Mouse (Mus musculus): ENCODE results near the gene Cish.

The Cish gene

DNA sequence AAGGTAGTCTGAATTCAATTTTAAA, at the start of gene Cish:
Cish (plus strand) TSS at position 11 of the 25 bp plus-strand sequence.
- DNase-seq (ENCODE audit: low read depth): no peak

DNA sequence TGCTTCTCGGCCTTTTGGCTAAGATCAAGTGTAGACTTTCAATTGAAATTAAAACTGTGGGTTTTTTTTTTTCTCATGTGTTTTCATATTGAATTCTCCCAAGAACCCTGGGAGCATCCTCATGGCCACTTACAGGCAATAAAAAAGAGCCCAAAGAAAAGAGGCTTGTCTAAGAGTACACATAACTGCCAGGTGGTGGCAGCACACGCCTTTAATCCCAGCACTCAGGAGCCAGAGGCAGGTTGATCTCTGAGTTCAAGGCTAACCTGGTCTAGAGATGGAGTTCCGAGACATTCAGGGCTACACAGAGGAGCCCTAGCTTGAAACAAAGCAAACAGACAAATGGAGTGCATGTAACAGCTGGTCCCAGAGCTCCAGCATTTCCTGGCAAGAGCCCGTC, 49.7 kb upstream of the Cish start:
- peak; percentile 77 for DNase-seq (ENCODE audit: low read depth)

DNA sequence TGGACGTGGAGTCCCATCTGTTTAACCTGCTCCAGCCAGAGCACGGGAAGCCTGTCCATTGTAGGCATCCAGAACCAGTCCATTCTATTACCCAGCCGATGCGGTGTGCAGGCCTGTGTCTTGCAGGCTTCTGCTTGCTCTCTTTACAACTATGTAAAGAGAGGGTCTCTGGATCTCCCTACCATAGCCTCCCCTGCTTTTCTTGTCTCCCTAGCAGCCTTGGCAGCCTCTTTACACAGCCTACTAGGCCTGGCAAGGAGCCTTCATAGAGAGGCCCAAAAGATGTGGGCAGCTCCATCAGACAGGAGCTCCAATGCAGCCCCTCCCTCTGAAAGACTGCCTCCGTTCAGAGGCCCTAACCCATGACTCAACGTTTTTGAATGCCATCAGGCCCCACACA, 46.7 kb upstream of the Cish start:
- DNase-seq (ENCODE audit: low read depth): no peak

DNA sequence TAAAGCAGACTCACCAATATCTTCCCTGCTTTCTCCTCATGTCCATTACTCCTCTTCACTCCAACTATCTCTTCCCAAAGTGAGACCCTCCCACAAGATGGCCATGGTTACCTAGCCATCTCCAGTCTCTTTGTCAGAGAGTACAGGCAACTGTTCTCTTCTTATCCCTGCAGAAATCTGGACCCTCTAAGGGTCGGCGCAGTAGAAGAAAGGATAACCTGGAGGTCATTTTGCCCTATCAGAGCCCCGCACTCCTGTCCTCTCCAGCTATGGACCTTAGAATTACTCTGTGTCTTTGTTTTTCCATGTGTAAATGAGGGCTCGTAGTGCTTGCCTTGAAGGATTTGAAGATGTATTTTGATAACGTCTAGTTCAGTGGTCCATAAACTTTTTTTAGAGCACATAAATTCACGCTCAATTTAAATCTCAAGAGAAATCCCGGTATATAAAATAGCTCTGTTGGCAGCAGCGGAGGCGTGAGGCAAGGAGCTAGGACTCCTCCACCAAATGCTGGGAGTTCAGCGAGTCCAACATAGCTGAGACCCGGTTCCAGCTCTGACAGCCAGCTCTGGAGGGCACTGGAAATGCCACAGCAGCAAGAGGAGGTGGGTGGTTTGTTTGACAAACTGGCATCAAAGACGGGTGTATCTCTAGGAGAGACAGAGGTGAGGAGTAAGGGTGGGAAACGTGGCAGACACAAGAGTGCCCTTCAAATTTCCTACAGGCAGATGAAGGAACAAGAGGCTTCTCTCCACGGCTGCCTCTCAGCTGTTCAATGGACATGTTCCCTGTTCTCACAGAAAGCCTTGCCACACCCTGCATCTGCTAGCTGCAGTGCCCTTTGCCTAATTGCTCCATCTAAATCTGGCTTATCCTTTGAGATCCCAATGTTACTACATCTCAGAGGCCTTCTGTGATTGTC, 45.1 kb upstream of the Cish start:
- no peak for DNase-seq (ENCODE audit: low read depth)

DNA sequence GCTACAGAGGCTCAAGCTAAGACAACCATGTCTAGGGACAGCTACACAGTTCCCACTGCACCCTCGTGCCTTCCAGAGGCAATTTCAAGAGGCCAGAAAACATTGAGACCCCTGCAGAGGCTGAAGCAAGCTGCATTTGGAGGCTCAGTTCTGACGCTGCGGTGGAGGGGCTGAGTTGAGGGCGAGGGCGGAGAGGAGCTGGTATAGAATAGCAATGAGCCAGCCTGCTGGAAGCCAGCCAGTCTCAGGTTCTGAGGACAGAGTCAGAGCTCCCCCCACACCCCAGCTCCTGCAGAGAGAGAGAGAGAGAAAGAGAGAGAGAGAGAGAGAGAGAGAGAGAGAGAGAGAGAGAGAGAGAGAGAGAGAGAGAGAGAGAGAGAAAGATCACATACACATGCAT, 43.7 kb upstream of the Cish start:
- no peak for DNase-seq (ENCODE audit: low read depth)

DNA sequence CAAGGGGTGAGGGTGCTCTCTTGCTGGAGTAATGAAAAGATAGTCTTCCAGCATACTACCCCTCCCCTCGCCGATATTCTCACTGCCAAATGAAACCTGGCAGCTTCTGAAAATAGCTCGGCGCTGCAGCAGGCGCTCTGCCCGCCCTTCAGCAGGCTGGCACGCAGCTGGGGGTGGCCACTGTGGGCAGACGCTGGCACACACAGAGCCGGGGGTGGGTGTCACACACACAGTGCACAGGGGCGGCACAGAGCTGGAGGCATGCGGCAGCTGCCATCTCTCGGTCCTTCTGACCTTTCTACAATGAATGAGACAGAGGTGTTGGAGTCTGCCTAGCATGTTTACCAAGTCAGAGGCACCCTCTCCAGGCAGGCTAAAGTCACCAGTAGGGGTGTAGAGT, 41.4 kb upstream of the Cish start:
- DNase-seq (ENCODE audit: low read depth): no peak

DNA sequence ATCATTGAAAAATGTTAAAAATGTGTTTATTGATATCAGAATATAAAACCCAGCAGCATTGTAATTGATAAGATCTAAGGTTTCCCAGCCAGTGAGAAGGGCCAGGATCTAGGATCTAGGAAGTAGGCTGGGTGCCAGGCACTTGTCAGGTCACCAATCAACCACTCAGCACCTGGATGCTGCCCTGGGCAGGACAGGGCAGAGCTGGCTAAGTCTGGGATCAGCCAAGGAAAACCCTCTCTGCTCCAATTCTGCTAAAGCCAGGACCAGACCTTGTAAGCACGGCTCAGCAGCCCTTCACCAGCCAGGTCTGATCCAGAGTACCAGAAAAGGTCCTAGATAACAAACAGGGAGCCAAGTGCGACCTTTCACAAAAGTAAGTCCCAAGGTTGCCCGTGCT, 40.9 kb upstream of the Cish start:
- no peak for DNase-seq (ENCODE audit: low read depth)

GRCm38 (mm10) chr9:107255596-107255995, 40.2 kb upstream of the Cish start:
- DNase-seq (ENCODE audit: low read depth): no peak

- no peak for DNase-seq (ENCODE audit: low read depth)
Observed at GRCm38 (mm10) chr9:107259571-107259970, 36.3 kb upstream of the Cish start.

DNA sequence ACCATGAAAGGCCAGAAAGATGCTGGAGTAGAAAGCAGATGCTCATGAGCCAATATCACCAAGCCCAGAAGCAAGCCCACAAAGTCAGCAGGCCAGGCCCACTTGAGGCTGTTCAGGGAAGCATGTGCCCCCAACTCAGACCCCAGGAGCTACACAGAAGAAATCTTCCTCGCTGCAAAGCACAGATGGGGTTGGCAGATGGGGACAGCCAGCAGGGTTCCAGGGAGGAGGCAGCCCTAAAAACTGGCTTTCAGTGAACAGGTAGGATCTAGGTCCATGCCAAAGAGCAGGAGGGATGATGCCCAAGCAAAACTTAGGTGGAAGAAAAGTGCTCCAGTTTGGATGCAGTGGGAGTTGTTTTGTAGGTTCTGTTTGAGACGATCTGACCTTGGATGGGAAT, 35.4 kb upstream of the Cish start:
- DNase-seq (ENCODE audit: low read depth): no peak

GRCm38 (mm10) chr9:107260836-107261235, 35.0 kb upstream of the Cish start:
- no peak for DNase-seq (ENCODE audit: low read depth)

DNA sequence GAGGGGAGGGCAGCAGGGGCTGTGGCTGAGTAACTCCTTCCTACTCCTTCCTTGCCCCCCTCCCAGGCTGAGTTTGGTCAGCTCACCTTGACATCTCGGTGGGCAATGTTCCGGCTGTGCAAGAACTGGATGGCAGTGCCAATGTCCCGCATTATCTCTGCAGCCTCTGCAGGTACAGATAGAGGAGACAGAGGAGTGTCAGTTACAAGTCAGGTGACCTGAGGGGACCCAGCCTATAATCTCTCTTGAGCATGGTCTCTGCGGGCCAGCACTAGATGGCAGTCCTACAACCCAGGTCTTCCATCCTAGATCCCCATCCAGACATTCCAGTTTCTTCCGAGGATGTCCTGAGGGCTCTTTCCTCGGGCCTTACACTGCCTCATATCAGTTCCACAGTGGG, 34.0 kb upstream of the Cish start:
- DNase-seq (ENCODE audit: low read depth): no peak

DNA sequence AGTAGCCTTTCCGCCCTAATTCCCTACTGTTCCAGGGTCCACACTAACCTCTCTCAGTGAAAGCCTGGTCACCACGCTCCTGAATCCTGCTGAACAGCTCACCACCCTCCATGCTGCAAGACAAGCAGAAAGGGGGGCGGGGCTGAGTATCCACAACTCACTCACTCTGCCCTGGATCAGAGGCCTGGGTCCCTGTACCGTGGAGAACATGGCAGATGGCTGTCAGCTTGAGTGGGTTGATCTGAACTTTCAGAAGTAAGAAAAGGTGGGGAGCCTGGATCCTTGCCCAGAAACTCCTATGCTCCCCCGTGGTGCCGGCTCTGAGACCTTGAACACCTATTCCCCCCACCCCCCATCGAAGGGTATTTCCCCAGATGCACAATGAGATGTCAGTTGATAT, 33.5 kb upstream of the Cish start:
- DNase-seq (ENCODE audit: low read depth): no peak

GRCm38 (mm10) chr9:107263912-107264311, 31.9 kb upstream of the Cish start:
- DNase-seq (ENCODE audit: low read depth): no peak

DNA sequence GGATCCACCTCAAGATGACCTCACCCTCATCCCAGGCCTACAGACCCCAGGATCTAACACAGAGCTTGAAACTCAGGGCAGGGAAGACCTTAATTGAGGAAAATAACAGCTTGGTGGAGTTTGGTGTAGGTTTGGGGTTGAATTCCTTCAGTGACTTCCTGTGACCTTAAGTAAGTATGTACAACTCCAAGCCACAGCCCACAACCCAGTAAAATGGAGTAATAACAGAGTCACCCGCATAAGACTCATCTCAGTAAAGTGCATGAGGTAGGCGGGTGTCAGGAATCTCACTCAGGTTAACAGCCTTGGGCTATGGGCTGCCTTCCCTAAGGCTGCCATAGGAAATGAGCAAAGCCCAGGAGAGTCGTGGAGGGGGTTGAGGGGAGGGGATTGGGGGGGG, 31.1 kb upstream of the Cish start:
- DNase-seq (ENCODE audit: low read depth): peak; percentile 36

GRCm38 (mm10) chr9:107267028-107267427, 28.8 kb upstream of the Cish start:
- DNase-seq (ENCODE audit: low read depth): no peak

GRCm38 (mm10) chr9:107267721-107268402, 28.0 kb upstream of the Cish start:
- no peak for DNase-seq (ENCODE audit: low read depth)

DNA sequence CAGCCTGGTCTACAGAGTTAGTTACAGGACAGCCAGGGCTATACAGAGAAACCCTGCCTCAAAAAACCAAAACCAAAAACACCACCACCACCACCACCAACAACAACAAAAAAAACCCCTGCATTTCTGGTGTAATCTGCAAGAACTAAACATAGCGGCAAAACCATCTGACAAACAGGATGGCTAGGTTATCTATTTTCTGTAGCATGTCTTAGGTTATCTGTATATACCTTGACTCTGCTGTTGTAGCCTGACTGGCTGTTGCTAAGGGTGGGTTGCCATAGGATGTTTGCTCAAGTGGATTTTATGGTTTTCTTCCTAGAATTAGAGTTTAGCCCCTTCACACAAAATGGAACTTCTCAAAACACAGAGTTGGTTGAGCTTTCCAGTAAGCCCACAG, 26.1 kb upstream of the Cish start:
- peak; percentile 21 for DNase-seq (ENCODE audit: low read depth)

GRCm38 (mm10) chr9:107271177-107271938, 24.5 kb upstream of the Cish start:
- no peak for DNase-seq (ENCODE audit: low read depth)

GRCm38 (mm10) chr9:107272284-107272683, 23.5 kb upstream of the Cish start:
- no peak for DNase-seq (ENCODE audit: low read depth)

GRCm38 (mm10) chr9:107273184-107273583, 22.6 kb upstream of the Cish start:
- DNase-seq (ENCODE audit: low read depth): peak; percentile 57

DNA sequence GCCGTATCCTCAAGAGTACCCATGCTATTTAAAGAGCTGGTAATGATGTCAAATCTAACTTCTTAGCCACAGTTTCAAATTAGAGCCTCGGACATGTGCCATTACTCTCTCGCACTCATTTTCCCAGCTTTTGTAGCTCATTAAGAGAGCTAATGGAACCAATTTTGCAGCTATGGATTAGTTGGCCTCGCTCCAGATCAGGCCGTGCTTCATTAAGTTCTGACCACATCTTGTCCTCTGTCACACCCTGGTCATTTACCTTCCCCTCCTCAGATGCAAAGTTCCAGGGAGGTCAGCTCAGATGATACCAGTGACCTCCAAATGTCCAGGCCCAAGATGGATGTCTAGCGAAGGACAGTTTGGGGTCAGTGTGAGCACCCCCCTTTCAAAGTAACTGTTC, 21.1 kb upstream of the Cish start:
- no peak for DNase-seq (ENCODE audit: low read depth)

GRCm38 (mm10) chr9:107275710-107276109, 20.1 kb upstream of the Cish start:
- no peak for DNase-seq (ENCODE audit: low read depth)

- DNase-seq (ENCODE audit: low read depth): no peak
Observed at GRCm38 (mm10) chr9:107277603-107278002, 18.2 kb upstream of the Cish start.

Measured in induced T-regulatory cell, adult 2 months (primary cell).